Mouse (Mus musculus): Measurements from ENCODE around the gene Dnajb6.
A peak's percentile ranks its signal among the peaks of the same experiment; 100 is the strongest.
"Not testable (repeated sequence)": the region's sequence is repeated elsewhere in the genome, so short reads cannot be mapped to it uniquely, and the experiment has no call there.

Gene Dnajb6

GRCm38 (mm10) chr5:29735557-29736061 is at the start of gene Dnajb6, which contains the start of gene Gm5129:
Dnajb6 (plus strand) TSS chr5:29735688.
Gm5129 (minus strand) TSS chr5:29735936.
- DNase-seq (ENCODE audit: low spot score in 2 of 2) = peak; percentile 97

GRCm38 (mm10) chr5:29687671-29688070 is 47.8 kb upstream of the Dnajb6 start:
- no peak for DNase-seq (ENCODE audit: low spot score in 2 of 2)

- no peak for DNase-seq (ENCODE audit: low spot score in 2 of 2)
Observed at GRCm38 (mm10) chr5:29688352-29688751, 47.1 kb upstream of the Dnajb6 start.

- no peak for DNase-seq (ENCODE audit: low spot score in 2 of 2)
Observed at GRCm38 (mm10) chr5:29698493-29698892, 37.0 kb upstream of the Dnajb6 start.

- DNase-seq (ENCODE audit: low spot score in 2 of 2) = no peak
Observed at GRCm38 (mm10) chr5:29699520-29700202, 35.8 kb upstream of the Dnajb6 start.

GRCm38 (mm10) chr5:29707241-29707640 is 28.2 kb upstream of the Dnajb6 start:
- DNase-seq (ENCODE audit: low spot score in 2 of 2) = no peak

- DNase-seq (ENCODE audit: low spot score in 2 of 2) = no peak
Observed at GRCm38 (mm10) chr5:29708258-29708657, 27.2 kb upstream of the Dnajb6 start.

GRCm38 (mm10) chr5:29711631-29712030 is 23.9 kb upstream of the Dnajb6 start:
- no peak for DNase-seq (ENCODE audit: low spot score in 2 of 2)

- no peak for DNase-seq (ENCODE audit: low spot score in 2 of 2)
Observed at GRCm38 (mm10) chr5:29712906-29713305, 22.6 kb upstream of the Dnajb6 start.

GRCm38 (mm10) chr5:29721159-29721558 is 14.3 kb upstream of the Dnajb6 start:
- DNase-seq (ENCODE audit: low spot score in 2 of 2) = no peak

GRCm38 (mm10) chr5:29725369-29725768 is 10.1 kb upstream of the Dnajb6 start:
- DNase-seq (ENCODE audit: low spot score in 2 of 2) = no peak

- not testable (repeated sequence) for DNase-seq (ENCODE audit: low spot score in 2 of 2)
Observed at GRCm38 (mm10) chr5:29726070-29726469, 9.4 kb upstream of the Dnajb6 start.

GRCm38 (mm10) chr5:29734831-29735510 is 517 bp upstream of the Dnajb6 start:
- peak in 1 of 2 experiments; percentile 12 for DNase-seq (ENCODE audit: low spot score in 2 of 2)

GRCm38 (mm10) chr5:29736073-29736900 is 799 bp downstream of the Dnajb6 start:
- no peak for DNase-seq (ENCODE audit: low spot score in 2 of 2)

- no peak for DNase-seq (ENCODE audit: low spot score in 2 of 2)
Observed at GRCm38 (mm10) chr5:29736942-29737341, 1.5 kb downstream of the Dnajb6 start.

GRCm38 (mm10) chr5:29737471-29737870 is 2.0 kb downstream of the Dnajb6 start:
- DNase-seq (ENCODE audit: low spot score in 2 of 2) = no peak

- DNase-seq (ENCODE audit: low spot score in 2 of 2) = peak; percentile 41 to 67
Observed at GRCm38 (mm10) chr5:29738076-29738475, 2.6 kb downstream of the Dnajb6 start.

GRCm38 (mm10) chr5:29740651-29741050 is 5.2 kb downstream of the Dnajb6 start:
- DNase-seq (ENCODE audit: low spot score in 2 of 2) = no peak

GRCm38 (mm10) chr5:29741093-29741492 is 5.6 kb downstream of the Dnajb6 start:
- DNase-seq (ENCODE audit: low spot score in 2 of 2) = no peak

- DNase-seq (ENCODE audit: low spot score in 2 of 2) = no peak
Observed at GRCm38 (mm10) chr5:29747661-29748060, 12.2 kb downstream of the Dnajb6 start.

GRCm38 (mm10) chr5:29751306-29751705 is 15.8 kb downstream of the Dnajb6 start:
- DNase-seq (ENCODE audit: low spot score in 2 of 2) = no peak

- DNase-seq (ENCODE audit: low spot score in 2 of 2) = no peak
Observed at GRCm38 (mm10) chr5:29752894-29753293, 17.4 kb downstream of the Dnajb6 start.
